Mouse (Mus musculus): ENCODE results near the gene Mcoln2.

- TF ChIP-seq CTCF (IDR thresholded peaks at IDR 0.05; ENCODE audit: control insufficient read depth, insufficient read depth, low read length), result no peak
- TF ChIP-seq POLR2A (IDR thresholded peaks at IDR 0.05; ENCODE audit: borderline replicate concordance, control insufficient read depth, low read depth, low read length), result no peak
Observed at GRCm38 (mm10) chr3:146174215-146174614, 24.6 kb downstream of the Mcoln2 start.

Measured in bone marrow, adult 2 months (tissue).